Mouse (Mus musculus): ENCODE results near the gene Ptp4a2. TPM values are rescaled to one million over a fixed set of nuclear protein-coding genes. Genes with fewer than 3 reads are reported as not detected.
"Not testable (repeated sequence)": the region's sequence is repeated elsewhere in the genome, so short reads cannot be mapped to it uniquely, and the experiment has no call there.

Gene Ptp4a2
- polyA plus RNA-seq, 1 experiment from 2014 or later, result 411 TPM

DNA sequence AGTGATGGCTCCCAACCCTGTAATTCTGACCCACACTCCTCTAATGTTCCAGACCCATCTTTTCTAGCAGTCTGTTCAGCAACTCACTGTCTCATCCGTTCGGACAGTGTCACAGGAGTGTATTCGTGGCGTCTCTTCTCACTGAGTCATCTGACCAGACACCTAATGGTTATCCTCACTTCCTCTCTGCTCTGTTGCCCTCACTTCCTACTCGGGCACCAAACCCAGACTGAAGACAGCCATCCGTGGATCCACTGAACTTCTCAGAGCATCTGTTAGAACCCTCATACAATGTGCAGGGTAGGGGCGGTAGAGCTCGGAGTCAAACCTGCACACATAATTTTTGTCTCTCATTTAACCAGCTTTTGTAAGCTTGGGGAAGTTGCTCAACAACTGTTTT lies 50.4 kb downstream of the Ptp4a2 start:
- Histone ChIP-seq H3K9me3 (no peaks in the 10 kb centered on the region), H3K9ac (no peak overlapping the region), H3K27me3 (replicated peaks) (no peaks in the 10 kb centered on the region), H3K4me1 (replicated peaks) (no peaks in the 10 kb centered on the region), H3K4me2 (replicated peaks) (no peak overlapping the region), H3K4me3 (replicated peaks) (no peak overlapping the region), H3K27ac (no peak overlapping the region), H3K36me3 (no peaks in the 10 kb centered on the region)
- ATAC-seq, result no peak
- 79% methylated on average over 8 of the region's 8 CpGs for WGBS

DNA sequence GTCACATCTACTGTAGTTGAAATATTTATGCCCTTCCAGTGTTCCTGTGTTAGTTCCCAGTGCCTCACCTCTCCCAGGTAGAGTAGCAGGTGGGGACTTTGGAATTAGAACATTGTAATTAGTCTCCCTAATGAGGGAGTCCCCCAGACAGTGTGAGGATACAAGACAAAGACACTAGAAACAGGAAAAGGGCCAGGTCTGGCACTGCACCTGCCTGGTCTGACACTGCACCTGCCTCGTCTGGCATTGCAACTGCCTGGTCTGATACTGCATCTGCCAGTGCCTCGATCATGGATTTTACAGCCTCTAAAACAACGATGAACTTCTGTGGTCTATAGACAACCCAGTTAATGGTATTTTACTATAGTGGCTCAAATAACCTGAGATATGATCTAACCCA lies 51.3 kb downstream of the Ptp4a2 start:
- no peak for ATAC-seq
- no peak overlapping the region for H3K4me2 ChIP-seq (replicated peaks)
- H3K36me3 ChIP-seq, result no peaks in the 10 kb centered on the region
- no peaks in the 10 kb centered on the region for H3K4me1 ChIP-seq (replicated peaks)
- no peak overlapping the region for H3K4me3 ChIP-seq (replicated peaks)
- H3K27ac ChIP-seq, result no peak overlapping the region
- no peaks in the 10 kb centered on the region for H3K9me3 ChIP-seq
- WGBS, result 63% methylated on average over 3 of the region's 3 CpGs
- H3K9ac ChIP-seq, result no peak overlapping the region
- no peaks in the 10 kb centered on the region for H3K27me3 ChIP-seq (replicated peaks)

DNA sequence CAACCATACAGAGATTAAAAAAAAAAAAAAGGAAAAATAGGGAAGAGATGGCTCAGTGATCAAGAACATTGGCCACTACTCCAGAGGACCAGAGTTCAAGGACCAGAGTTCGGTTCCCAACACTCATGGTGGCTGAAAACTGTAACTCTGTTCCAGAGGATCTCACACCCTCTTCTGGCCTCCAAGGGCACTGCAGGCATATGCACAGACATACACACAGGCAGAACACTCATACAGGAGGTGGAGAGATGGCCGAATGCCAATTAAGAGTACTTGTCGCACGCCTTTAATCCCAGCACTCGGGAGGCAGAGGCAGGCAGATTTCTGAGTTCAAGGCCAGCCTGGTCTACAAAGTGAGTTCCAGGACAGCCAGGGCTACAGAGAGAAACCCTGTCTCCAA lies 55.2 kb downstream of the Ptp4a2 start:
- not testable (repeated sequence) for H3K27ac ChIP-seq; H3K4me3 ChIP-seq (replicated peaks); ATAC-seq; H3K9ac ChIP-seq; H3K4me2 ChIP-seq (replicated peaks); H3K4me1 ChIP-seq (replicated peaks); H3K9me3 ChIP-seq; H3K36me3 ChIP-seq; H3K27me3 ChIP-seq (replicated peaks)
- 96% methylated on average over 5 of the region's 5 CpGs for WGBS

GRCm38 (mm10) chr4:129868211-129868610 lies 57.2 kb downstream of the Ptp4a2 start:
- Histone ChIP-seq H3K4me1 (replicated peaks) (no peaks in the 10 kb centered on the region), H3K27ac (no peak overlapping the region), H3K27me3 (replicated peaks) (no peaks in the 10 kb centered on the region), H3K4me2 (replicated peaks) (no peak overlapping the region), H3K9ac (no peak overlapping the region), H3K36me3 (no peaks in the 10 kb centered on the region), H3K9me3 (no peaks in the 10 kb centered on the region), H3K4me3 (replicated peaks) (no peak overlapping the region)
- WGBS, result 65% methylated on average over 6 of the region's 6 CpGs
- no peak for ATAC-seq

DNA sequence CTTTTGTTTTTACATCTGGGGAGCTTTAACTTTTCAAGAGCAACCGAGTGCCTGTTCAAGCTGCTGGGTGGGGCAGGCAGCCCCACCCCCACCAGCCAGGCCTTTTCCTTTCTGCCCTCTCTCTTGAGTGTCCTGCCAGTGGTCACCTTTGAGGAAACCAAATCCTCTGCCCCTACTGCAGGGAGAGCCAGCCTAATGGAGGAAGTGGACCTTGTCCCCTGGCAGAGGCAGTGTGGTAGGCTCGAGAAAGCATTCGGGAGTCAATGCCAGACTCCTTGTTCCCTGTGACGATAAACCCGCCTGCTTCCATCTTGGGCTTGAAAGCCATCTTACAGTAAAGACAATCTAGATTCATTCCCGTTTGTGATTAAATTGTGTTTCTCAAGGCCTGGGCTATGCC lies 59.5 kb downstream of the Ptp4a2 start:
- Histone ChIP-seq H3K27ac (no peak overlapping the region), H3K4me2 (replicated peaks) (no peak overlapping the region), H3K9ac (no peak overlapping the region), H3K27me3 (replicated peaks) (no peaks in the 10 kb centered on the region), H3K4me1 (replicated peaks) (no peaks in the 10 kb centered on the region), H3K9me3 (no peaks in the 10 kb centered on the region), H3K36me3 (no peaks in the 10 kb centered on the region), H3K4me3 (replicated peaks) (no peak overlapping the region)
- ATAC-seq, result no peak
- WGBS, result 76% methylated on average over 6 of the region's 6 CpGs

DNA sequence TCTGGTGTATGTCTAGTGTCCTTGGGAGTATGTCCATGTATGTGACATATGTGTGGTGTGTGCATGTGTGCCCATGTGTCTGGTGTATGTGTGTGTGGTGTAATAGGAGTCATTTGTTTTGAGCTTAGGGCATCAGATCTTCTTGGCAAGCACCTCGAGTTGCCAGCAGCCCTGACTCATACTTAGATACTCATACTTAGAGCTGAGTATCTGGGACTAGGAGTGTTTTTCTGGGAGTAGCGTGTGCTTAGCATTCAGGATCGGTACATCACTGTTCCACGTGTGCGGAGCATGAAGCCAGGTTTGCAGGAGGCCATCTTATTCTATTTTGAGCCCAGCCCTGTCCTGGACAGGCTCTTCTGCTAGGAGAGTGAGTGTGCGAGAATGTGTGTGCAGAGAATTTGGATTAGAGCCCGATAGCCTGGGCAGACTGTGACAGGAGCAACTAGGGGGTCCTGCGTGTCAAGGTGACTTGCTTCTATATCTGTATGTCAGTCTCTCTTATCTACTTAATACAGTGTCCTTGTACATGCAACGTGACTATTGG lies 61.4 kb downstream of the Ptp4a2 start:
- Histone ChIP-seq H3K9me3 (no peaks in the 10 kb centered on the region), H3K9ac (no peak overlapping the region), H3K4me3 (replicated peaks) (no peak overlapping the region), H3K4me2 (replicated peaks) (no peak overlapping the region), H3K27ac (no peak overlapping the region), H3K4me1 (replicated peaks) (peaks cover 4% of the 10 kb centered on the region; the same call in 1 of the 2 replicates), H3K27me3 (replicated peaks) (no peaks in the 10 kb centered on the region), H3K36me3 (no peaks in the 10 kb centered on the region)
- no peak for ATAC-seq
- WGBS, result 80% methylated on average over 9 of the region's 9 CpGs

DNA sequence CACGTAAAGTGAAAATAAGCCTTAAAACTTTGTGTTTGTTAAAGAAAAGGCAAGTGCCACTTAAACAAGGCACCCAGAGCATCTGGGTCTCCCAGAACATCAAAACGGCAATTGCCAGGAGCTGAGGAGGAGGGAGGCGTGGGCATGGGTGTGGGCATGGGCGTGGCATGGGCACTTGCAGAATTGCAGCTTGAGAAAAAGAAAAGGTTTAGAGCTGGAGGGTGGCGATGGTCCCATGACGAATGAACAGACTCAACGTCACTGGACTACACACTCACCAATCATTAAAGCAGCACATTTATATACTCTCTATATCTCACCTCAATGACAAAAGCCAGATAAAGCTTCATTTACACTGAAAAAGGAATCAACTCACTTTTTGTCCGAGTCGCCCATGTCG lies 63.8 kb downstream of the Ptp4a2 start:
- no peak overlapping the region for H3K9ac ChIP-seq
- H3K36me3 ChIP-seq, result no peaks in the 10 kb centered on the region
- 78% methylated on average over 10 of the region's 10 CpGs for WGBS
- no peak for ATAC-seq
- H3K4me3 ChIP-seq (replicated peaks), result no peak overlapping the region
- no peak overlapping the region for H3K4me2 ChIP-seq (replicated peaks)
- no peaks in the 10 kb centered on the region for H3K9me3 ChIP-seq
- H3K4me1 ChIP-seq (replicated peaks), result peaks cover 9% of the 10 kb centered on the region; the same call in 1 of the 2 replicates
- no peak overlapping the region for H3K27ac ChIP-seq
- no peaks in the 10 kb centered on the region for H3K27me3 ChIP-seq (replicated peaks)

DNA sequence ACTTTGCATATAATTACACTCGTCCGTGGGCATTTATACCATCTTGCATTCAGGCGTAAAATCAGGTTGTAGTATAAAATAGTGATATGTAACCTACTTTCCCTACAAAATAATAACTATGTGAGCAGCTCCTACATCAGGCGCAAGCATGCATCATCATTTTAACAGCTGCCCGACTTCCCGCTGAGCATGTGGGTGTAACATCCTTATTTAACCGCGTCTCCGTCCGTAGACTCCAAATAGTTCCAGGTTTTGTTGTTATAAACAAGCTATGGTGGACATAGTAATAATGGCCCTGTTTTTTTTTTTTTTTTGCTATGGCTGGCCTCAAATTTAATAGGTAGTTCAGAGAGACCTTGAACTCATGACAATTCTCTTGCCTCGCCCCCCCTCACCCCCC lies 64.4 kb downstream of the Ptp4a2 start:
- H3K27ac ChIP-seq, result no peak overlapping the region
- H3K9me3 ChIP-seq, result no peaks in the 10 kb centered on the region
- no peak overlapping the region for H3K4me3 ChIP-seq (replicated peaks)
- no peak for ATAC-seq
- H3K4me2 ChIP-seq (replicated peaks), result no peak overlapping the region
- peaks cover 9% of the 10 kb centered on the region; the same call in 1 of the 2 replicates for H3K4me1 ChIP-seq (replicated peaks)
- no peaks in the 10 kb centered on the region for H3K36me3 ChIP-seq
- 79% methylated on average over 11 of the region's 11 CpGs for WGBS
- no peak overlapping the region for H3K9ac ChIP-seq
- H3K27me3 ChIP-seq (replicated peaks), result no peaks in the 10 kb centered on the region

DNA sequence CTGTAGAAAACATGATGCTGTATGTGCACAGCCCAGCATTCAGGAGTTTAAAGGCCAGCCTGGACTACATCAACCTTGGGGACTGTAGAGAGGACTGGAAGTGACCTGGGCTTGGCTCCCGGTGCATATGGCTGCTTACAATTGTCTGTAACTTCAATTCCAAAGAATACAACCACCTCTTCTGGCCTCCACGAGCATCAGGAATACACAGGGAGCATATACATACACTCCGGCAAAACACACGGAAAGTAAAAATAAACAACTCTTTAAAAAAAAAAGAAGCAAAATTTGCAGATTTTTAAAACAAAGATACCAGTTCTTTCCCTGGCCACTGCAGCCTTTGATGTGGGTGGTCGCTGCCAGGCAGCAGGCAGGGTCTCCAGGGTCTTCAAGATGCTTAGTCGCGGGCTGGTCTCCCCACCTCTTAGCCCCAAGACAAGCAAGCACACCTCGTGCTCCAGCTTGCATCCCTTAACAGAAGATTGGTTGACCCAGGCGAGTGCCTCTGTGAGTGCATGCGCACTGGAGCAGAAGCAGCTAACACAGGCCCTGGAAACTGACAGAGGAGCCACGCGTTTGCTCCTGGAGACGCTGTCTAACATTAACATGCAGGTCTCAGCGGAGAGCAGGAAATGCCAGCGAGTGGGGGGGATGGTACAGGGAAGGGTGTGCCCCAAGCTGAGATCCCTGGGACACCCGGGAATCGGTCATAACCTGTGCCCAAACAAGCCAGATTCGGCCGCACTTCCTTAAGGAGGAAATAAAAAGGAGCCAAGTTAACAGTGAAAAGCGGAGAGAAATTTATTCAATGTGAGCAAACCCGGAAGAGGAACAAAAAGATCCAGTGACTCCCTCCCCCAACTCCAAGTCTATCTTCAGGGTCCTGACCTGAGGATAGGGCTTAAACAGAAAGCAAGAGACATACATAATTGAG lies 66.1 kb downstream of the Ptp4a2 start:
- peak; percentile 90 for ATAC-seq
- Histone ChIP-seq H3K9ac (peak overlapping the region; percentile 45), H3K27me3 (replicated peaks) (no peaks in the 10 kb centered on the region), H3K27ac (peak overlapping the region; percentile 84), H3K36me3 (no peaks in the 10 kb centered on the region), H3K4me1 (replicated peaks) (peaks cover 9% of the 10 kb centered on the region; the same call in 1 of the 2 replicates), H3K4me2 (replicated peaks) (peak overlapping the region; percentile 60), H3K9me3 (no peaks in the 10 kb centered on the region), H3K4me3 (replicated peaks) (peak overlapping the region; percentile 26)
- WGBS, result 9% methylated on average over 21 of the region's 21 CpGs

DNA sequence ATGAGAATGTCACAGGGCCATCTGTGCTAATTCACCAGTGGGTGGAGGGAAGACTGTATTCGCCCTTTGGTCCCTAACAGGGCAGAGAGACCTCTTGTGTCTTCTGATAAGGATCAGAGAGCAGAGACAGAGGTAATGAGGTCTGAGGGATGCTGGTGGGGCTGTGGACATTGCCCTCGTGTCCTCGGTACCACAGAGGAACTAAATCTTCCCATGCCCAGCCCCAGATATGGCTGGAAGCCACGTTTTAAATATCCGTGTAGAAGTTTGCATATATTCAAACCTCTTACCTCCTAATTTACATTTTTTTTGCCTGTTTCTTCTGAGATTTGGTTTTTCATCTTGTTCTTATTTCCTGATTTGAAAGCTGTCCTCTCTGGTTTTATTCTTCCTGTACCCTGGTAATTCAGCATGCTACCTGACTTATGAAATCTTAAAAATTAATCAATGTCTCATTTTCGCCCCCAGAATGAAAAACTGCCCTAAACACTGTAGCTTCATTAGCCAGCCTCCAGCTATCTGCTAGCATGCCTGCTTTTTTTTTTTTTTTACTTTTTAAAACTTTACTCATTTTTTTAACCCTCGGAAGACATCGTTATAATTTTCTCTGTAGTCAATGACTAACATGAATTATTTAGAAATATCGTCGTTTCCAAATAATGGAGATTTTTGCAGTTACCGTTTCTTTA lies 67.1 kb downstream of the Ptp4a2 start:
- H3K4me2 ChIP-seq (replicated peaks), result peak overlapping the region; percentile 60
- H3K4me3 ChIP-seq (replicated peaks), result peak overlapping the region; percentile 26
- peak overlapping the region; percentile 84 for H3K27ac ChIP-seq
- H3K9ac ChIP-seq, result peak overlapping the region; percentile 45; the same call in 1 of the 2 replicates
- H3K27me3 ChIP-seq (replicated peaks), result no peaks in the 10 kb centered on the region
- peaks cover 13% of the 10 kb centered on the region for H3K4me1 ChIP-seq (replicated peaks)
- WGBS, result 59% methylated on average over 11 of the region's 11 CpGs
- no peaks in the 10 kb centered on the region for H3K9me3 ChIP-seq
- no peaks in the 10 kb centered on the region for H3K36me3 ChIP-seq
- ATAC-seq, result peak; percentile 65

DNA sequence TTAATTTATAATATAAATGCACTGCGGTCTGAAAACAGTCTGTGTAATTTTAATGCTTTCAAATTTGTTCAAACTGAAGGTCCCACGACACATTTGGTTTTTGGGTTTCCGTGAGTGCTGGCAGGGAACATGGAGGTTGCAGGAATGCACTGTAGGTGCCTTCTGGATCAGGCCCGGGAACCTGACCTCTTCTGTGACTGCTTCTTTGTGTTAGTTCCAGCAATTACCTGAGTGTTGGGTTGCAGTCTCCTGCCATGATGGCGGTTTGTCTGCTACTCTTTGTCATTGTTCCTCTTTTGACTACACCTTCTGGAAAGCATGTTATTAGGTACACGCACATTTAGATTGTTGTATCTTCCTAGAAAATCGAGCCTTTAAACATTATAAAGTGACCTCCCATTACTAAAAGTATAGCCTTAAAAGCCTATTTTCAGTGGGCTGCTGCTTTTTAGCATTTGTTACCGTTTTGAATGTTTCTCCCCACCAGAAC lies 67.7 kb downstream of the Ptp4a2 start:
- peaks cover 14% of the 10 kb centered on the region for H3K4me1 ChIP-seq (replicated peaks)
- no peak for ATAC-seq
- H3K27ac ChIP-seq, result no peak overlapping the region
- WGBS, result 82% methylated on average over 8 of the region's 8 CpGs
- no peaks in the 10 kb centered on the region for H3K9me3 ChIP-seq
- H3K36me3 ChIP-seq, result no peaks in the 10 kb centered on the region
- H3K4me3 ChIP-seq (replicated peaks), result no peak overlapping the region
- no peak overlapping the region for H3K9ac ChIP-seq
- H3K4me2 ChIP-seq (replicated peaks), result no peak overlapping the region
- H3K27me3 ChIP-seq (replicated peaks), result no peaks in the 10 kb centered on the region

DNA sequence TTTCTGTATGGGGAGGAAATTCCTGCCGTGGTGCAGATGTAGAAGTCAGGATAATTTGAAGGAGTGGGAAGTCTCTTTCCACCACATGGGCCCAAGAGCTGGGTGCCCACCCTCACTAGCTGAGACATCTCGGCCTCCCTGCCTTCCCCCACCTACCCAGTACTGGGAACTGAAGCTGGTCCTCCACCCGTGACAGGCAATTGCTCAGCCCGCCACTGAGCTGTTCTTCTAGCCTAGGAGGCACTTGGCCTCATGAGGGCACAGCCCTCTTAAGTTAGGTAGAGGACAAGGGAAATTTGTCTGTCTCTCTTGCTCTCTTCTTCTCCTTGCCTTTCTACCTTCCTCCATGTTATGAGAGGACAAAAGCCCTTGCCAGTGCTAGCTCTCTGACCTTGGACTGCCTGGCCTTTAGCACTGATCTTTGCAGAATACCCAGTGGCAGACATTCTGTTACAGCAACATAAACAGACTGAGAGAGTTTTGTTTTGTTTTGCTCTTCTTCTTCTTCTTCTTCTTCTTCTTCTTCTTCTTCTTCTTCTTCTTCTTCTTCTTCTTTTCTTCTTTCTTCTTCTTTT lies 68.3 kb downstream of the Ptp4a2 start:
- H3K9me3 ChIP-seq, result no peaks in the 10 kb centered on the region
- H3K27ac ChIP-seq, result no peak overlapping the region
- peaks cover 14% of the 10 kb centered on the region for H3K4me1 ChIP-seq (replicated peaks)
- no peak overlapping the region for H3K4me2 ChIP-seq (replicated peaks)
- H3K9ac ChIP-seq, result no peak overlapping the region
- no peaks in the 10 kb centered on the region for H3K36me3 ChIP-seq
- 74% methylated on average over 4 of the region's 4 CpGs for WGBS
- H3K4me3 ChIP-seq (replicated peaks), result no peak overlapping the region
- H3K27me3 ChIP-seq (replicated peaks), result no peaks in the 10 kb centered on the region
- ATAC-seq, result no peak
